Mouse (Mus musculus): Measurements from ENCODE around the gene Lrp10.
A peak's percentile ranks its signal among the peaks of the same experiment; 100 is the strongest.

The Lrp10 gene

DNA sequence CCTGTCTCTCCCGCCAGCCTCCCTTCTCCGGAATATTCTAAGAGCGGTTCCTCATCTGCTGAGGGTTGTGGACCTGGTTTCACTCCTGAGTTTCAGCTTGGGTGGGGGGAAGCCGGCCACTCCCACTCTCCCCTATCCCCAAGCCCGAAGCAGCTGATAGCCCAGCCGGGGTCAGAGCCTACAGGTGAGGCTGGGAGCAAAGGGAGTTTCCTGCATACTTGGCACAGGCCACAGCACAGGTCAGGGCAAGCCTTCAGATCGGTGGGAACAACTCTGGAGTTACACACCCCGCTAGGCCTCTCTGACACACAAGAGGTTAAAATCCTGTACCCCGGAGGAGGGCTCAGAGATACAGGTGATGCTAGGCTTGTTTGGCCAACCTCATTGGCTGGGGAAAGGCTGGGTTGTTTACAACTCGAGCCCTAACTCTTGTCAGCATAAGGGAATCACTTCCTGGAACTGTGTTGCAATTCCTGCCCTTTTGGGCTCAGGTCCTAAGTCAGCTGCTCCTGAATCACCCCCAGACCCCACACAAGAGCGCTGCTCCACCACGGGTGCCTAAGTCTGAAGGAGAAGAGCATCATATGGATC lies 29.9 kb upstream of the Lrp10 start:
- peak; percentile 17 for DNase-seq (ENCODE audit: low spot score)

GRCm38 (mm10) chr14:54435194-54435918 lies 28.6 kb upstream of the Lrp10 start:
- no peak for DNase-seq (ENCODE audit: low spot score)

- no peak for DNase-seq (ENCODE audit: low spot score)
These were observed 24.8 kb upstream of the Lrp10 start for GRCm38 (mm10) chr14:54439155-54439554.

DNA sequence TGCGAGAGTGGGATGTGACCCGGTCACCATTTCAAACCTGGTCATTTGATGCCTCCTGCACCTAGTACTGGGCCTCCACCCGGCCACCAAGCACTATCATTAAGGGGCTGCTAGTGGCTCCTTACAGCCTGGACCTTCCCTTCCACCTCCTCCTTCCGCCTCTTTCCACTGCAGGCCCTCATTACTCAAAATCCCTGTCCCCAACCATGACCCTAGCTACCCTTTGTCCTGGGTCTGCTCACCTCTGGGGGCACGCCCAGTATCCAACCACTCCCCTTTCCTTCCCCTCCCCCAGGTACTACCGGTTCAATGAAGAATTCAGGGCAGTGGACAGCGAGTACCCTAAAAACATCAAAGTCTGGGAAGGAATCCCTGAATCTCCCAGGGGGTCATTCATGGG lies 24.3 kb upstream of the Lrp10 start:
- DNase-seq (ENCODE audit: low spot score): no peak

GRCm38 (mm10) chr14:54440538-54440937 lies 23.4 kb upstream of the Lrp10 start:
- DNase-seq (ENCODE audit: low spot score): no peak

- no peak for DNase-seq (ENCODE audit: low spot score)
These were observed 22.6 kb upstream of the Lrp10 start for GRCm38 (mm10) chr14:54441365-54441764.

DNA sequence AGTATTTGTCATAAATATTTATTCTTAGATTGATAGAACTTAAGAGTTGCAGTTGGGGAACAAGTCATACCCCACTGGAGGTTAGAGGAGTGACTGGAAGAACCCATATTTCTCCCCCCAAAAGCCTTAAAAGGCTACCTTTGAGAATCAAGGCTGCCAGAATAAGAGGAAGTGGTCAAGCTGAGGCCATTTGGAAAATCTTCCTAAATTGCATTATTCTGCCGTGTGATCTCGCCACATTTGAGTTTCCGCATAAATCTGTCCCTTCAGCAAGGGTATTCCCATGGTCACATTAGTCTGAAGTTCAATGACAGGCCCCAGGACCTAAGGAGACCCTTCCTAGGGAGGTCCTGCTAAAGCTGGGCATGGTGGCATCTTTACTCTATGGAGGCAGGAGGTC lies 21.4 kb upstream of the Lrp10 start:
- no peak for DNase-seq (ENCODE audit: low spot score)

DNA sequence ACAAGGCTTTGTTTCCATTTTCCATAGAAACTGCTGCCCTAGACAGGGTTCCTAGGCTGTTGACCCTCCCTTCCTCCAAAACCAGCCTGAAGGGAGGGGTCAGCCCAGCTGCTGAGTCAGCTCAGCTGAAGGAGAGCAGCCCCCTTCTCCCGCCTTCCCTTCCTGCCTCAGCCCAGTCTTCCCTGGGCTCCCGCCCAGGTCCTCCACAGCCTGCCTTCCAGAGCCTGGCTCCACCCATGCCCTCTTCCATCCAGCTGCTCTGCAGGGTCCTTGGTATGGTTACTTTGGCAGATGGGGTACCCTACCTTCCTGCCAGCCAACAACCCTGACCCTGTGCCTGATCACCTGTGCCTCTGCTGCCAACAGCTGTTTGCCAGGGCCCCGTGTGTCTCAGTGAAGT lies 20.7 kb upstream of the Lrp10 start:
- DNase-seq (ENCODE audit: low spot score): peak; percentile 50

DNA sequence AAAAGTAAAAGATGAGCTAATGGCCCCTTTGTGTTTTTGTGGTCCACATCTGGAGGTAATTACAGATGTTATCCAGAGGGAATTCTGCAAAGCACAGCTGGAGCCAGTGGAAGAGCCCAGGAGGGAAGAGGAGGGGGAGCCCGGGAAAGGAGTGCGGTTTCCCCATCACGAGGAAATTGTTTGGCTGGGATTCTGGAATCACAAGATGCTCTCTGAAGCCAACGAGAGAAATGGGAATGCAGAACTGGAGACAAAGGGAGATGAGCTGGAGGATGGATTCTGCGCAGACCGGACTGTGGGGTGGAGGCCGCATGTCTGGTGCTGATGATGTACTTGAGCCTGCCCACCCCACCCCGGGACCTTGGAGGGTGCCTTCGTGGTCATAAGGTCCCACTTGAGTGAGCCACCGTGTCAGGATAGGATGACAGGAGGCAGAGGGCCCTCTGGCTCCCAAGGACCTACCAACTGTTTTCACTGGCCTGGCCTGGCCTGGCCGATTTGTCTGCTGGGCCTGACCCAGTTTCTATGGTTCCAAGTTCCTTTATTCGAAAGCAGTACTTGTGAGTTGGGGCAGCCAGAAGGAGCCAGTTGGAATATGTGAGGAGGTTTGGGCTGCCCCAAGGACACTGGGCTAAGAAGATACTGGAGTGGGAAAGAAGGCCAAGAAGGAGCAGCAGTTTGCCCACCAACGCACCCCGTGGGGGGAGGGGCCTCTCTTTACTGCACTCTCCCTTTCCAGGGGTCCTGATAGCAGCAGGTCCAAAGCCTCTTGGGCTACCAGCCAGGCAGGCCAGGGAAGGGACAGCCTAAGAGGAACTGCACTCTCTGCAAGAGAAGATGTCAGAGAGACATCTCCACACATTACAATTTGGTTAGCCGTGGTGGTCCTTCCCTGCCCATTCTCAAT lies 20.0 kb upstream of the Lrp10 start:
- peak; percentile 35 for DNase-seq (ENCODE audit: low spot score)

DNA sequence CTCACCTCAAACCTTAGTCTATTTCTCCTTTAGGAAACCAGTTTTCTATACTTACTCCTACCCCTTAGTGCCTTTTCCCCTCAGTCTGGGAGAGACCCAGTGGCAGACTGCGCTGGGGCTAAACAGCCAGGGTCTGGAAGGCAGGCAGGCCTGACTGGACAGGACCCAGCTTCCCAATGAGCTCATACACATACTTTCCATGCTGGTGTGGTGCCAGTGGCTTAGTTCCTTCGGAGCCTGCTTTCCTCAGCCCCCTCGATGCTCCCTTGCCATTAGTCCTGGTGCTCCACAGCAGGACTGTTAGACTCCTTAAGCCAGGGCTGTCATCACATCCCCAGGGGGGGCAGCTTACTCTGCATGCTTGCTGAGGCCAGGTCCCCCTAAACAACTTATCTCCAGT lies 18.5 kb upstream of the Lrp10 start:
- DNase-seq (ENCODE audit: low spot score): no peak

DNA sequence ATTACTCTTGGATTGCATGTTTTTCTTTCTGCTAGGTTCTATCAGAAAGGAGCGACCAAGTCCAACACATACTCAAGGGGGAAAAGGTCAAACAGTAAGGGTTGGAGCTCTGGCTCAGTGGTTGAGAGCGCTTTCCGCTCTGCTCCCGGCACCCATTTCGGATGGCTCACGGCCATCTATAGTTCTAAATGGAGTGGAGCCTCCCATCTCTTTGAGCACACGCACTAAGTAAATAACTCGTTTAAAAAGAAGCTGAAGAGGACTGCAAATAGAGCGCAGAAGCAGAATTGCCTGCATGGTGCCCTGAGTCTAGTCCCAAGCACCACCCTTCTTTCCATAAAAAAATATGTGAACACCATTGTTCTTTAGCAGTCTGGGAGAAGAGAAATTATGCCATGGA lies 10.4 kb upstream of the Lrp10 start:
- no peak for DNase-seq (ENCODE audit: low spot score)

- no peak for DNase-seq (ENCODE audit: low spot score)
These were observed 9.0 kb upstream of the Lrp10 start for GRCm38 (mm10) chr14:54454669-54455528.

DNA sequence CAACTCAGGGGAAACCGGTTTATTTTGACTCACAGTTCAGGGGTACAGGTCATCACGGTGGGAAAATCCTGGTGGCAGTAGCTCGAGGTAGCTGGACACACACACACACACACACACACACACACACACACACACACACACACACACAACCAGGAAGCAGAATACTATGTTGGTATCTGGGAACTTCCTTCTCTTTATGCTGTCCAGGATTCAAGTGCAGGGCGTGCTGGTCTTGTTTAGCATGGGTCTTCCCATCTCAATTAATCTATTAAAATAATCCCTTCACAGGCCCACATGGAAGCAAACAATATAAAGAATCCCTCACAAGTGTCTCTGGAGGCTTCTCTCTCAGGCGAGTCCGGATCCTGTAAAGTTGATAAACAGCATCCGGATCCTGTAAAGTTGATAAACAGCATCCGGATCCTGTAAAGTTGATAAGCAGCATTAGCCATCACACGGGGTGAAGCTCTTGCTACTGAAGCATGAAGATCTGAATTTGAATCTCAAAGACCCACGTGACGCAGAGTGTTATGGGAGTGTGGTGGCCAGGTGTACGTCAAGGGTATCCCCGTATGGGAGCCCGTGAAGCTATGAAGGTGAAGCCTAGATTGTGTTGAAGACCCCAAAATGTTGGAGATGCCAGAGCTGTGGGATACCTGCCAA lies 5.9 kb upstream of the Lrp10 start:
- no peak for DNase-seq (ENCODE audit: low spot score)

DNA sequence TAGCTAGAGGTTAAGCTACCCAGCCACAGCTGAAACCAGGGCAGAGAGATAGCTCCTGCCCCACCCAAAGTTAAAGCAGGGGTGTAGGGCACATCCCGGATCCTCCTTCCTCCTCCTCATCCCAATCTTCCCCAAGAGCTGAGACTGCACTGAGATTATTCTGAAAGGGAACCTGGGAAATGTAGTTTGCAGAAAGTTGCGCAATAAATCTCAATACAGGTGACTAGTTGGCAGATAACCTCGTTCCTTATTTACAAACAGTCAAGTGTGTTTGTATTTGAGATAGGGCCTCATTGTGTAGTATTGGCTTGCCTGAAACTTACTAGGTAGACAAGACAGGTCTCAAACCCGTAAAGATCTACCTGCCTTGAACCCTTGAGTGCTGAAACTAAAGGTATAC lies 1.8 kb upstream of the Lrp10 start:
- no peak for DNase-seq (ENCODE audit: low spot score)

DNA sequence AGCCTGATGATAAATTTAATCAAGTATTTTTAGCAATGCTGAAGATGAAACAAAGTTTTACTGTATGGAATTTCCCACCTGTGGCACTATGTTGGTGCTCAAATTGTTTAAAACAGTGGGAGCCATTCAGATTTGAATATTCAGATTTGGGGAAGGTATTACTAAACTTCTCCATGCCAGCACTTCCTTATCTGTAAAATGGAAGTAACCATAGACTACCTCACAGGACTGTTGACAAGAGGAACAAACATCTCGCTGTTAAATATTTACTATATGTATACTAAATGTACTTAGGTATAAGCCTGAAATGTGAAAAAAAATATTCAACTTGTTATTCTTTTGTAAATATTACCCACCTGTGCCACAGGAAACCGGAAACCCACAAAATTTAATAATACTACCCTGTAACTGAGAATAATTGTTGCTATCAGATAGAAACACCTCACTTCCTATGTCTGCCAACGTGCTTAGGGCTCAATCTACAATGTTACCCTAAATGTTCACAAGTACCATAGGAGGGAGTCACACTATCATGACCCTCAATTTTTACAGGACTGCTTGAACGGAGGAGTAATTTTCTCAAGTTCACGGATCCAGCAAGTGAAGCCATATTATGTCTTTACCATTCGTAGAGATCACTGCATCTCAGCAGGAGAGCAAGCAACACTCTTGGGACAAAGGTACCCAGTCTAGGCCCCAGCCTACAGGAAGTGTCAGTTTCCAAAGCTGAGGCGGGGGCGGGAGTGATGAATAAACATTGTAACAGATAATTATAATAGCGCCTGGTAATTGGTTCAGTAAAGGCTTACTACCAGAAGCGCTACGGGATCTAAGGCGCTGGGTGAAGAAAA lies 604 bp upstream of the Lrp10 start:
- DNase-seq (ENCODE audit: low spot score): no peak

- DNase-seq (ENCODE audit: low spot score): peak; percentile 65
These were observed 512 bp downstream of the Lrp10 start for GRCm38 (mm10) chr14:54464293-54465005.

DNA sequence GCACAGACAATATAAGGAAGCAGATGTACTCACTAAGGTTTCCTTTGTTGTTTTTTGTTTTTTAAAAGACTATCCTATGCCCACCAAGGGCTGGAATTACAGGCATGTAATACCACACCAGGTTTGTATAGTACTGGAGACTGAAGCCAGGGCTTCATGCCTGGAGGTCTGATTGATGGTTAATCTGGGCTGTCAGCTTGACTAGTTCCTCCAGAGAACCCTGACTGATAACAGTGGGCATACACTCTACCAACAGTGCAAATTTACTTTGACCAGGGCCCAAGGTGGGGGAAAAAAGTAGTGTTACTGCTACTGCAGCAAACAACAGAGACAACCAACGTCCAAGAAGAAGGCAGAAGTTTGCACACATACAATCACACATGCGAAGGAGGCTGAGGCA lies 7.5 kb downstream of the Lrp10 start:
- DNase-seq (ENCODE audit: low spot score): no peak

GRCm38 (mm10) chr14:54472671-54473070 lies 8.7 kb downstream of the Lrp10 start:
- DNase-seq (ENCODE audit: low spot score): no peak

GRCm38 (mm10) chr14:54474744-54475143 lies 10.8 kb downstream of the Lrp10 start:
- no peak for DNase-seq (ENCODE audit: low spot score)
